Mouse (Mus musculus) kidney, embryonic 15.5 days (tissue): Measurements from ENCODE around the gene Fam213b. TPM values are rescaled to one million over a fixed set of nuclear protein-coding genes. Genes with fewer than 3 reads are reported as not detected.
A peak's percentile ranks its signal among the peaks of the same experiment; 100 is the strongest.

Experiments
- ATAC-seq: fragments of 200-750 bp; cut with Nextera tagmentation; replicated peaks from 2 replicates; pipeline ENCODE4 v1.8.0; 2017; ENCODE audit warnings: moderate TSS enrichment; ENCODE audit not compliant: low FRiP score
- H3K27ac ChIP-seq: fragments of 300-500 bp; sonication (generic); 2 replicates; pipeline ENCODE4 v1.5.1; 2015; ENCODE audit warnings: mild to moderate bottlenecking, inconsistent platforms
- H3K27me3 ChIP-seq: fragments of 300-500 bp; sonication (generic); 2 replicates; pipeline ENCODE4 v1.6.1; 2015; ENCODE audit warnings: inconsistent platforms
- H3K36me3 ChIP-seq: fragments of 300-500 bp; sonication (generic); 2 replicates; pipeline ENCODE4 v1.6.1; 2015; ENCODE audit warnings: inconsistent platforms
- H3K4me1 ChIP-seq: fragments of 300-500 bp; sonication (generic); 2 replicates; pipeline ENCODE4 v1.6.1; 2015; ENCODE audit warnings: inconsistent platforms
- H3K4me2 ChIP-seq: fragments of 300-500 bp; sonication (generic); 2 replicates; pipeline ENCODE4 v1.6.1; 2015; ENCODE audit warnings: moderate library complexity, mild to moderate bottlenecking, inconsistent platforms
- H3K4me3 ChIP-seq: fragments of 300-500 bp; sonication (generic); replicated peaks from 2 replicates; pipeline ENCODE4 v1.5.1; 2015; ENCODE audit warnings: mild to moderate bottlenecking, inconsistent platforms
- H3K9ac ChIP-seq: fragments of 300-500 bp; sonication (generic); 2 replicates; pipeline ENCODE4 v1.6.1; 2015; ENCODE audit warnings: mild to moderate bottlenecking, inconsistent platforms
- H3K9me3 ChIP-seq: fragments of 300-500 bp; sonication (generic); replicated peaks from 2 replicates; pipeline ENCODE4 v1.6.1; 2016; ENCODE audit warnings: inconsistent platforms
- WGBS: fragments of 180-500 bp; shearing (Covaris S2); methylation state at CpG from one replicate; pipeline ENCODE4 v1.1.7; 2015; ENCODE audit warnings: mixed read lengths; 5-methylcytosine and 5-hydroxymethylcytosine counted together
- polyA plus RNA-seq: library from polyadenylated mRNA; unstranded; fragments of >200 nt; fragmentation: Nextera tagmentation; extraction: Ambion mirVana; gene quantifications from 2 replicates; pipeline ENCODE4 v1.2.1, GENCODE M21; 2015

The Fam213b gene
- polyA plus RNA-seq, 1 experiment from 2014 or later, result 40.6 TPM

GRCm38 (mm10) chr4:154915286-154915685 is 16.4 kb upstream of the Fam213b start:
- Histone ChIP-seq H3K27ac (no peak overlapping the region), H3K9ac (no peak overlapping the region), H3K36me3 (no peaks in the 10 kb centered on the region), H3K4me2 (no peak overlapping the region), H3K4me1 (peaks cover 10% of the 10 kb centered on the region), H3K9me3 (no peaks in the 10 kb centered on the region), H3K4me3 (no peak overlapping the region), H3K27me3 (no peaks in the 10 kb centered on the region)
- WGBS, result 69% methylated on average over 10 of the region's 10 CpGs
- ATAC-seq, result no peak

- no peak overlapping the region for H3K27ac ChIP-seq
- H3K36me3 ChIP-seq, result no peaks in the 10 kb centered on the region
- H3K9ac ChIP-seq, result no peak overlapping the region
- WGBS, result 80% methylated on average over 3 of the region's 3 CpGs
- H3K4me3 ChIP-seq, result no peak overlapping the region
- peaks cover 10% of the 10 kb centered on the region for H3K4me1 ChIP-seq
- H3K4me2 ChIP-seq, result no peak overlapping the region
- no peak for ATAC-seq
- no peaks in the 10 kb centered on the region for H3K27me3 ChIP-seq
- no peaks in the 10 kb centered on the region for H3K9me3 ChIP-seq
Observed at GRCm38 (mm10) chr4:154914707-154915106, 15.8 kb upstream of the Fam213b start.

- Histone ChIP-seq H3K27ac (no peak overlapping the region), H3K9me3 (no peaks in the 10 kb centered on the region), H3K4me1 (peaks cover 10% of the 10 kb centered on the region), H3K9ac (no peak overlapping the region), H3K27me3 (no peaks in the 10 kb centered on the region), H3K4me3 (no peak overlapping the region), H3K4me2 (no peak overlapping the region), H3K36me3 (no peaks in the 10 kb centered on the region)
- WGBS, result 93% methylated on average over 4 of the region's 4 CpGs
- no peak for ATAC-seq
Observed at GRCm38 (mm10) chr4:154914252-154914651, 15.3 kb upstream of the Fam213b start.

GRCm38 (mm10) chr4:154913845-154914244 is 14.9 kb upstream of the Fam213b start:
- Histone ChIP-seq H3K4me1 (peaks cover 10% of the 10 kb centered on the region), H3K9me3 (no peaks in the 10 kb centered on the region), H3K27ac (no peak overlapping the region), H3K36me3 (no peaks in the 10 kb centered on the region), H3K4me2 (no peak overlapping the region), H3K27me3 (no peaks in the 10 kb centered on the region), H3K4me3 (no peak overlapping the region), H3K9ac (no peak overlapping the region)
- ATAC-seq, result no peak
- WGBS, result 93% methylated on average over 3 of the region's 3 CpGs

- peak; percentile 67 for ATAC-seq
- Histone ChIP-seq H3K4me1 (peaks cover 15% of the 10 kb centered on the region), H3K4me3 (no peak overlapping the region), H3K27ac (no peak overlapping the region), H3K27me3 (no peaks in the 10 kb centered on the region), H3K9me3 (no peaks in the 10 kb centered on the region), H3K36me3 (no peaks in the 10 kb centered on the region), H3K4me2 (no peak overlapping the region), H3K9ac (no peak overlapping the region)
- WGBS, result 67% methylated on average over 2 of the region's 2 CpGs
Observed at GRCm38 (mm10) chr4:154911644-154912043, 12.7 kb upstream of the Fam213b start.

- Histone ChIP-seq H3K4me3 (no peak overlapping the region), H3K9me3 (no peaks in the 10 kb centered on the region), H3K36me3 (no peaks in the 10 kb centered on the region), H3K27me3 (no peaks in the 10 kb centered on the region), H3K9ac (no peak overlapping the region), H3K4me2 (peak overlapping the region; percentile 3; the same call in 1 of the 2 replicates), H3K4me1 (peaks cover 15% of the 10 kb centered on the region), H3K27ac (no peak overlapping the region)
- ATAC-seq, result no peak
- 37% methylated on average over 15 of the region's 15 CpGs for WGBS
Observed at GRCm38 (mm10) chr4:154910606-154911522, 11.9 kb upstream of the Fam213b start.

GRCm38 (mm10) chr4:154908490-154908889 is 9.6 kb upstream of the Fam213b start:
- no peak overlapping the region for H3K9ac ChIP-seq
- ATAC-seq, result no peak
- no peaks in the 10 kb centered on the region for H3K9me3 ChIP-seq
- H3K27me3 ChIP-seq, result no peaks in the 10 kb centered on the region
- H3K4me2 ChIP-seq, result no peak overlapping the region
- H3K4me3 ChIP-seq, result no peak overlapping the region
- H3K36me3 ChIP-seq, result no peaks in the 10 kb centered on the region
- no peak overlapping the region for H3K27ac ChIP-seq
- WGBS, result 91% methylated on average over 5 of the region's 5 CpGs
- peaks cover 23% of the 10 kb centered on the region for H3K4me1 ChIP-seq

GRCm38 (mm10) chr4:154907833-154908232 is 8.9 kb upstream of the Fam213b start:
- Histone ChIP-seq H3K36me3 (no peaks in the 10 kb centered on the region), H3K4me2 (peak overlapping the region; percentile 31), H3K9me3 (no peaks in the 10 kb centered on the region), H3K27me3 (no peaks in the 10 kb centered on the region), H3K4me3 (0 out of 2 replicates have a peak overlapping the region, but pooled peaks have one; percentile 6), H3K9ac (0 out of 2 replicates have a peak overlapping the region, but pooled peaks have one; percentile 23), H3K27ac (0 out of 2 replicates have a peak overlapping the region, but pooled peaks have one; percentile 18), H3K4me1 (peaks cover 23% of the 10 kb centered on the region)
- ATAC-seq, result 0 out of 2 replicates have a peak, but pooled peaks have one; percentile 44
- 40% methylated on average over 17 of the region's 17 CpGs for WGBS

GRCm38 (mm10) chr4:154904185-154905071 is 5.5 kb upstream of the Fam213b start:
- 0 out of 2 replicates have a peak, but pooled peaks cover 2% of the 10 kb centered on the region for H3K27me3 ChIP-seq

GRCm38 (mm10) chr4:154902371-154902770 is 3.4 kb upstream of the Fam213b start:
- Histone ChIP-seq H3K4me2 (no peak overlapping the region), H3K36me3 (no peaks in the 10 kb centered on the region), H3K4me1 (peaks cover 28% of the 10 kb centered on the region), H3K4me3 (no peak overlapping the region), H3K27me3 (0 out of 2 replicates have a peak, but pooled peaks cover 2% of the 10 kb centered on the region), H3K9me3 (no peaks in the 10 kb centered on the region), H3K27ac (no peak overlapping the region), H3K9ac (no peak overlapping the region)
- WGBS, result 88% methylated on average over 2 of the region's 2 CpGs
- ATAC-seq, result no peak

More at GRCm38 (mm10) chr4:154904185-154905071, 5.5 kb upstream of the Fam213b start:
- Histone ChIP-seq H3K9me3 (no peaks in the 10 kb centered on the region), H3K4me1 (peaks cover 15% of the 10 kb centered on the region), H3K9ac (peak overlapping the region; percentile 47), H3K27ac (peak overlapping the region; percentile 82), H3K36me3 (no peaks in the 10 kb centered on the region), H3K4me2 (peak overlapping the region; percentile 89), H3K4me3 (peak overlapping the region; percentile 56)
- peak; percentile 96 for ATAC-seq
- WGBS, result 2% methylated on average over 16 of the region's 16 CpGs

GRCm38 (mm10) chr4:154897676-154898465 is 1.1 kb downstream of the Fam213b start:
- Histone ChIP-seq H3K9ac (peak overlapping the region; percentile 70), H3K27me3 (0 out of 2 replicates have a peak, but pooled peaks cover 2% of the 10 kb centered on the region), H3K4me2 (peak overlapping the region; percentile 95), H3K4me3 (peak overlapping the region; percentile 62), H3K27ac (no peak overlapping the region), H3K4me1 (peaks cover 26% of the 10 kb centered on the region), H3K36me3 (no peaks in the 10 kb centered on the region), H3K9me3 (no peaks in the 10 kb centered on the region)
- 66% methylated on average over 6 of the region's 6 CpGs for WGBS
- ATAC-seq, result no peak
